Mouse (Mus musculus) heart, embryonic 11.5 days (tissue): ENCODE measurements around the gene Gm7138. TPM values are rescaled to one million over a fixed set of nuclear protein-coding genes. Genes with fewer than 3 reads are reported as not detected.
"Not testable (repeated sequence)": the region's sequence is repeated elsewhere in the genome, so short reads cannot be mapped to it uniquely, and the experiment has no call there.

Experiments
- ATAC-seq: fragments of 200-750 bp; cut with Nextera tagmentation; replicated peaks from 2 replicates; pipeline ENCODE4 v1.8.0; 2017; ENCODE audit warnings: moderate library complexity; ENCODE audit not compliant: insufficient number of reproducible peaks, low FRiP score, low TSS enrichment
- H3K27ac ChIP-seq: fragments of 300-500 bp; sonication (generic); 2 replicates; pipeline ENCODE4 v1.5.1; 2014; ENCODE audit warnings: mild to moderate bottlenecking, low read depth, low read length
- H3K27me3 ChIP-seq: fragments of 300-500 bp; sonication (generic); 2 replicates; pipeline ENCODE4 v1.6.1; 2014; ENCODE audit warnings: mild to moderate bottlenecking, low read length, mixed read lengths; ENCODE audit not compliant: control insufficient read depth, insufficient read depth
- H3K36me3 ChIP-seq: fragments of 300-500 bp; sonication (generic); 2 replicates; pipeline ENCODE4 v1.6.1; 2014; ENCODE audit warnings: mild to moderate bottlenecking, low read length, moderate library complexity, mixed read lengths; ENCODE audit not compliant: control insufficient read depth, insufficient read depth
- H3K4me1 ChIP-seq: fragments of 300-500 bp; sonication (generic); 2 replicates; pipeline ENCODE4 v1.6.1; 2014; ENCODE audit warnings: low read length; ENCODE audit not compliant: control insufficient read depth, insufficient read depth
- H3K4me2 ChIP-seq: fragments of 300-500 bp; sonication (generic); 2 replicates; pipeline ENCODE4 v1.6.1; 2014; ENCODE audit warnings: mild to moderate bottlenecking, moderate library complexity
- H3K4me3 ChIP-seq: fragments of 300-500 bp; sonication (generic); 2 replicates; pipeline ENCODE4 v1.5.1; 2014; ENCODE audit warnings: low read depth, low read length
- H3K9ac ChIP-seq: fragments of 300-500 bp; sonication (generic); 2 replicates; pipeline ENCODE4 v1.6.1; 2014; ENCODE audit warnings: mild to moderate bottlenecking, low read depth, low read length, moderate library complexity
- H3K9me3 ChIP-seq: fragments of 300-500 bp; sonication (generic); replicated peaks from 2 replicates; pipeline ENCODE4 v1.6.1; 2016; ENCODE audit warnings: low read length; ENCODE audit not compliant: control insufficient read depth
- WGBS: fragments of 180-500 bp; shearing (Covaris S2); extraction: QIAGEN DNeasy Blood & Tissue Kit; methylation state at CpG from one replicate; pipeline ENCODE4 v1.1.7; 2014; ENCODE audit not compliant: insufficient replicate concordance; 5-methylcytosine and 5-hydroxymethylcytosine counted together
- polyA plus RNA-seq: library from polyadenylated mRNA; unstranded; fragments of >200 nt; fragmentation: Nextera tagmentation; extraction: Ambion mirVana; gene quantifications from 2 replicates; pipeline ENCODE4 v1.2.1, GENCODE M21; 2014

Gm7138 gene
- polyA plus RNA-seq, result not detected in 2 replicates

DNA sequence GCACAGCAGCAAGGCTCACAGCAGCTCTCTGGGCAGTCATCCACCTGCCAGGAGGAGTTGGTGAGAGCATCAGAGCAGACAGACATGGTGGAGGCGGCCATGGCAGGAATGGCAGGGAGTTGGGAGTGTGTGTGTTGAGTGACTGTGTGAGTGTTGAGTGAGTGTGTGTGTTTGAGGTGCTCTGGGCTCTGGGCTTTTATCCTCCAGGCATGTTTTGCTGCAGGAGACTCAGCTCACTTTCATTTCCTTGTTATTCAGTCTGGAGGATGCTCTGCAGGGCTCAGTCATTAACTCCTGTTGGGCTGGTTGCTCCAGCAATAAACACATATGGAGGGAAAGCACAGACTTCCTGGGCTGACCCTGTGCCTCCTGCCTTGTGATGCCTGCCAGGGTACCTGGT is at the start of gene Gm7138:
Gene Gm7138, minus strand, starts transcription at position 101 of the 400 bp plus-strand sequence.
- H3K27ac ChIP-seq, H3K27me3 ChIP-seq, H3K4me2 ChIP-seq, H3K36me3 ChIP-seq, H3K9me3 ChIP-seq, H3K9ac ChIP-seq, H3K4me1 ChIP-seq, H3K4me3 ChIP-seq, ATAC-seq: not testable (repeated sequence)
- 50% methylated on average over 1 of the region's 1 CpGs for WGBS

DNA sequence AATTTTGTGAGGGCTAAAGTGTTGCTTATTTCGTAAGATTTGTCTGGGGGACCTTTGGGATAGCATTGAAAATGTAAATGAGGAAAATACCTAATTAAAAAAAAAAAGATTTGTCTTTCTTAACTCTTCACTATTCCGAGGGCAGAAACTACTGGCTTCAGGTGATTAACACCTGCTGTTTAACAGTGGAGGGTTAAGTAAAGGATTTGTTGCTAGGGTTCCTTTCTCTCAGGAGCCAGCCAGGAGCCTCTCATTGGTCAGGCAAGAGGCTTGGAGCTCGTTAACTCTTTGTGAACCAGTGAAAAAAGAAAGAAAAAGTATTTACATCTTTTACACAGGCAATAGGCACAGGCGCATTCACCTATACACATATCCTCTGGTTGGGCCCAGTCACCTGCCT is 42.5 kb upstream of the Gm7138 start:
- Histone ChIP-seq H3K4me3 (no peak overlapping the region), H3K4me2 (no peak overlapping the region), H3K9me3 (no peaks in the 10 kb centered on the region; the same call in 1 of the 2 replicates), H3K36me3 (no peaks in the 10 kb centered on the region), H3K27me3 (no peaks in the 10 kb centered on the region), H3K9ac (no peak overlapping the region), H3K4me1 (no peaks in the 10 kb centered on the region), H3K27ac (no peak overlapping the region)
- 36% methylated on average over 4 of the region's 4 CpGs for WGBS
- ATAC-seq, result no peak

DNA sequence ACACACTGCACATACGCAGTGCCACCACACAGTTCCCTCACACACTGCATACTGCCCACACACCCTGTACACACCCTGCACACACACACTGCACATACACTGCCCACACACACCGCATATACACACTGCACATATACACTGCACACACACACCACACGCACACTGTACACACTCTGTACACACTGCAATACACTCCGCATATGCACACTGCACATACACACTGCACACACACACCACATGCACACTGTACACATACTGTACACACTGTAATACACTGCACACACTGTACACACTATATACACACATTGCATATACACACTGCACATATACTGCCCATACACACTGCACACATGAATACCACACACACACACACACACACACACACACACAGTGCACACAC is 41.8 kb upstream of the Gm7138 start:
- no peak overlapping the region for H3K27ac ChIP-seq
- no peak overlapping the region for H3K9ac ChIP-seq
- H3K27me3 ChIP-seq, result no peaks in the 10 kb centered on the region
- H3K9me3 ChIP-seq, result no peaks in the 10 kb centered on the region
- no peak overlapping the region for H3K4me2 ChIP-seq
- no peak for ATAC-seq
- H3K4me3 ChIP-seq, result no peak overlapping the region
- 94% methylated on average over 4 of the region's 4 CpGs for WGBS
- H3K4me1 ChIP-seq, result no peaks in the 10 kb centered on the region
- H3K36me3 ChIP-seq, result no peaks in the 10 kb centered on the region

DNA sequence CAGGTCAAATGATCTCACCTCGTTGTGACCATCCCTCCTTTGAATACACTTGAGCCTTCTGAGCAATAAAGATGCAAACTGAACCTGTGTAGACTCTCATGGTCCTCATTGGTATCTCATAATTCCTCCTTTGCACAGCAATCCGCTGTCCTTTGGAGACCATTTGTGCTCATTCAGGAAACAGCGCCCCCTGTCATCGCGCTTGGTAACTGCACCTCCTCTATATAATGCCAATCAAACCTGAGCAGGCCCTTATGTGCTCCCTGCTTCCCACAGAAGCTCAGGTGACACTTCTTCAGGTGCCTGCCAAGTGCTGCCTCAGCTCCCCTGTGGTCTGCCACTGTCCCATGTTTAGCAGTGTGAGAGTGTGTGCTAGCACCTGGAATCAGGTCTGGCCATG is 38.8 kb upstream of the Gm7138 start:
- WGBS, result 24% methylated on average over 5 of the region's 5 CpGs
- no peak for ATAC-seq

DNA sequence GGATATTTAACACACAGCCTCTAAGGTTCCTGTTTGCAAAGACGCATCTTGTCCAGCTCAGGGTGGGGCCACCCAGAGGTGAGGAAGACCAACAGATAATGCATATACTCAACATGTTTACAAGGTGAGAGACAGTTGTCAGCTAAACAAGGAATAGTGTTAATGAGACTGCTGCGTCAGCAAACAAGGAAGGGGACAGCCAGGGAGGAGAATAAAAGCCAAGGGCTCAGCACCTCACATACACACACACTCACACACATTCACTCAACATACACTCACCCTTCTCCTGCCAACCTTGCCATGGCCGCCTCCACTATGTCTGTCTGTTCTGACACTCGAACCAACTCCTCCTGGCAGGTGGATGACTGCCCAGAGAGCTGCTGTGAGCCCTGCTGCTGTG is 37.6 kb upstream of the Gm7138 start, which contains the start of gene Gm2696:
Gene Gm2696, plus strand, starts transcription at position 301 of the 400 bp plus-strand sequence.
- H3K9ac ChIP-seq, result no peak within 1 kb of the TSS
- H3K36me3 ChIP-seq, result no peaks in the 10 kb centered on the region
- H3K4me2 ChIP-seq, result no peak within 1 kb of the TSS
- no peaks in the 10 kb centered on the region for H3K9me3 ChIP-seq
- H3K4me3 ChIP-seq, result no peak within 1 kb of the TSS
- ATAC-seq, result no peak
- no peaks in the 10 kb centered on the region for H3K27me3 ChIP-seq
- H3K4me1 ChIP-seq, result no peaks in the 10 kb centered on the region
- 29% methylated on average over 4 of the region's 4 CpGs for WGBS
- H3K27ac ChIP-seq, result no peak within 1 kb of the TSS

More for the DNA sequence above, 38.8 kb upstream of the Gm7138 start:
- Histone ChIP-seq H3K4me3 (no peak overlapping the region), H3K27me3 (no peaks in the 10 kb centered on the region), H3K36me3 (no peaks in the 10 kb centered on the region), H3K4me2 (no peak overlapping the region), H3K9ac (no peak overlapping the region), H3K27ac (no peak overlapping the region), H3K4me1 (no peaks in the 10 kb centered on the region), H3K9me3 (no peaks in the 10 kb centered on the region)

DNA sequence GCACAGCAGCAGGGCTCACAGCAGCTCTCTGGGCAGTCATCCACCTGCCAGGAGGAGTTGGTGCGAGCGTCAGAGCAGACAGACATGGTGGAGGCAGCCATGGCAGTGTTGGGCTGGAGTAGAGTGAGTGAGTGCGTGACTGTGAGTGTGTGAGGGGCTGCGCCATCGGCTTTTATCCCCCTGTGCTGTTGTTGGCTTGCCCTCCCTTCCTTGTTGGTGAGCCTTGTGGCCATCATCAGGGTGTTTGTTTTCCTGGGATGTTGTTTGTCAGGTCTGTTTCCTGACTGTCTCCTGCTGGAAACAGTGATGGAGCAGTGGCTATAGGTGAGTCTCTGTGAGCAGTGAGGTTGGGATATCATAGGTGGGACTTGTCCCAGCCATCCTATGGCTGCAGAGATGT is 35.0 kb upstream of the Gm7138 start, which contains the start of gene Gm9507:
Gene Gm9507, minus strand, starts transcription at position 101 of the 400 bp plus-strand sequence.
- no peak within 1 kb of the TSS for H3K4me2 ChIP-seq

DNA sequence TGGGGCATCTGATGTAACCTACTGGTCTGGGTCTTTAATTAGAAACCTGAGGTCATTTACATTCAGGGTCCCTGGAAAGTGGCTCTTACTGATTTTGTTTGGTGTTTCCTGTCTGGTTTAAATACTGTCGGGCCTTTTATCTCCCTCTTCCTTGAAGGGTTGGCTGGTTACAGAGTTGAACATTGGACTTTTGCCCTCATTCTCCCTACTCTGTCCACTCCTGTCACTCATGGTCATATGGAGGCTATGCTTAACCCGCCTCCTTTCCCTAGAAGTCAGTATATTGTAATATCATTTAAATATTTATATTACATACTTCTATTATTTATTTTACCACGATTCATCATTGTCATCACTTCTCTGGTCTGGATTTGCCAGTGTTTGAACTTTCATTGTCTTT is 27.4 kb upstream of the Gm7138 start:
- H3K9me3 ChIP-seq, result no peaks in the 10 kb centered on the region
- H3K9ac ChIP-seq, result no peak overlapping the region
- H3K36me3 ChIP-seq, result no peaks in the 10 kb centered on the region
- H3K27ac ChIP-seq, result no peak overlapping the region
- H3K4me2 ChIP-seq, result no peak overlapping the region
- ATAC-seq, result no peak
- H3K27me3 ChIP-seq, result no peaks in the 10 kb centered on the region
- H3K4me1 ChIP-seq, result no peaks in the 10 kb centered on the region
- WGBS, result 63% methylated on average over 3 of the region's 3 CpGs
- H3K4me3 ChIP-seq, result no peak overlapping the region

More for the DNA sequence above, 35.0 kb upstream of the Gm7138 start, which contains the start of gene Gm9507:
- no peak for ATAC-seq
- Histone ChIP-seq H3K9ac (no peak within 1 kb of the TSS), H3K36me3 (no peaks in the 10 kb centered on the region), H3K27me3 (no peaks in the 10 kb centered on the region), H3K4me1 (no peaks in the 10 kb centered on the region), H3K9me3 (no peaks in the 10 kb centered on the region), H3K4me3 (no peak within 1 kb of the TSS), H3K27ac (no peak within 1 kb of the TSS)
- WGBS, result 58% methylated on average over 5 of the region's 5 CpGs

DNA sequence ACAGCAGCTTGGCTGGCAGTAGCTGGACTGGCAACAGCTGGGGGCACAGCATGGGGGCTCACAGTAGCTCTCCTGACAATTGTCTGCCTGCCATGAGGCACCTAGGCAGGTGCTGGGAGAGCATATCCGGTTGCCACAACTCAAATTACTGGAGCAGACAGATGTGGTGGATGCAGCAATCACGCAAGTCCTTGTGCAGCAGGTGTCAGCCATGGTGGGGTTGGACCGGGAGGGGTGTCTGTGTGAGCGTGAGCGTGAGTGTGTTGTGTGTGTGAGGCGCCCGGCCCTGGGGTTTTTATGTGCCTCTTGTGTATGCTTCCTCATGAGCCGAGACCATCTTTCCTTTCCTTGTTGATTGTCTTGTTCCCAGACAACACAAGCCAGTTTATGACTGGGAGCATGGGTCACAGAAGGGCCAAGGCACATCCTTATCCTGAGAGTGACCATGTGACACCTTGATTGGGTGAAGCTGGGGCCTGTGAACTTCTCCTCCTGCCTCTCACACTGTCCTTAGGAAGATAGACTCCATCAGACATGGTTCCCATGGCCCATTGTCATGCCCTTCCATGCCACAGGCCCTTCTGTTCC is 22.3 kb upstream of the Gm7138 start, which contains the start of gene Gm19668:
Gene Gm19668, minus strand, starts transcription at position 213 of the 588 bp plus-strand sequence.
- ATAC-seq, result no peak
- no peak within 1 kb of the TSS for H3K27ac ChIP-seq
- 49% methylated on average over 8 of the region's 8 CpGs for WGBS

More for the DNA sequence above, 22.3 kb upstream of the Gm7138 start, which contains the start of gene Gm19668:
- Histone ChIP-seq H3K4me2 (no peak within 1 kb of the TSS), H3K9me3 (no peaks in the 10 kb centered on the region), H3K27me3 (no peaks in the 10 kb centered on the region), H3K9ac (no peak within 1 kb of the TSS), H3K36me3 (no peaks in the 10 kb centered on the region), H3K4me1 (peaks cover 10% of the 10 kb centered on the region), H3K4me3 (no peak within 1 kb of the TSS)
